Mouse (Mus musculus) monocyte, adult 5-6 weeks (primary cell): ENCODE measurements around the gene Coro2a. TPM values are rescaled to one million over a fixed set of nuclear protein-coding genes. Genes with fewer than 3 reads are reported as not detected.
"Not testable (repeated sequence)": the region's sequence is repeated elsewhere in the genome, so short reads cannot be mapped to it uniquely, and the experiment has no call there.

Experiments used
- ATAC-seq: fragments of 153-309, 156-312 bp; replicated peaks from 2 replicates; pipeline ENCODE4 v1.8.0; 2017; ENCODE audit warnings: mild to moderate bottlenecking; ENCODE audit not compliant: low TSS enrichment, insufficient number of reproducible peaks, severe bottlenecking, poor library complexity, low FRiP score
- total RNA-seq: library from RNA; stranded (forward); fragments of 200-1000, 200-491, 200-594 nt; gene quantifications from 3 replicates; pipeline ENCODE4 v1.2.3, GENCODE M21; 2017

Coro2a gene
- total RNA-seq, 1 experiment from 2014 or later = 29.6 TPM

DNA sequence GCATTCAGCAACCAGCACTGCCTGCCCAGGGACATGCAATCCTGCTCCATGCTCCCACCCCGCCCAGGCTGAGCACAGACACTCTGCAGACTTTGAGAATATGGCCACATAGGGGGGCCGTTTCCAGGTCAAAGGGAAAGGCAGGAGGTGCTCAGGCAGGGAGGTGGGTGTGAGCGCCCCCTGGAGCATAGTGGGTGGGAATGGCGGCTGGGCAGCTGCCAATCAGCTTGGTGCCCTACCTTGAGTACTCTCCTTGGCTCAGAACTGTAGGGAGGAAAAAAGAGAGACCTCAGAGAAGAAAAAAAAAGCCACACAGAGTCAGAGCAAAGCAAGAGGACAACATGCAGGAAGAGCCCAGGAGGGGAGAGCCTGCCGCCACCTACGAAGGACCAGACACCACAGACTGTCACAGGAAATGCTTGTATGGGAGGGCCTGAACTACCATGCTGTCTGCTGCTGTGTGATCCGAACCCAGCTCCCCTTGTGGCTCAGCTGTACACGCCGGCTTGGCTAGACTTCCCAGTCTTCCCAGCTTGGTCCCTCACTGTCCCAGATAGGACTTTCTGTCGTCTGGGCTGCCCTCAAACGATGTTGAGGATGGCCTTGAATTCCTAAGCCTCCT lies 16.3 kb upstream of the Coro2a start:
- ATAC-seq = no peak

DNA sequence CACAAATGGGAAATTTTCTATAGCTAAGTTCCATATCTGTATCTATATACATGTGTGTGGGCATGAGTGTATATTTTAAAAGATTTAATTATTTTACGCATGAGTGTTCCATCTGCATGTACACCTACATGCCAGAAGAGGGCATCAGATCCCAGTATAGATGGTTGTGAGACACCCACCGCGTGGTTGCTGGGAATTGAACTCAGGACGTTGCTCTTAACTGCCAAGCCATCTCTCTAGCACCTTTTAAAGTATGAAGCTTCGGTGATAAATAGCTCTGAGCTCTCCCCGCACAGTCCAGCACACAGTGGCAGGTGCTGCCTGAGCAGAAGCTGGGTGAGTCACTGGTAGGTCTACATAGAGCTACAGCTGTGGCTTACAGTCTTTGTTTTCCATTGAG lies 15.4 kb upstream of the Coro2a start:
- no peak for ATAC-seq

DNA sequence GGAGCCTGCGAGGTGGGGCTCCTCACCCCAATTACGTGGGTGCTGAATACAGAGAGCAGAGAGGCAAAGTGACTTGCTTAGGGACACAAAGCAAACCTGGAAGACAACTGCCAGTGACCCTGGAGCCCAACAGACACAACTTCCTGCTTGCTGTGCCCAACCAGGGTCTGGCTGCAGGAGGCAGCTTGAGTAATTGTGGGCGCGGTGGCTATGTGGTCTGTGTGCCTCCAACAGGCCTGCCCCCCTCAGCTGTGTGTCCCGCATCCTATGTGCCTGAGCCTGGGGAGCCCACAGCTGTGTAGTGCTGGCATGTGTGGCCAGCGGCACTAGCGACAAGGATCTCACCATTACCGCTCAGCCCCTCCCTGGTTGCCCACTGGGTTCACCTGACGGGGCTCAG lies 12.6 kb upstream of the Coro2a start:
- peak; percentile 53 for ATAC-seq

DNA sequence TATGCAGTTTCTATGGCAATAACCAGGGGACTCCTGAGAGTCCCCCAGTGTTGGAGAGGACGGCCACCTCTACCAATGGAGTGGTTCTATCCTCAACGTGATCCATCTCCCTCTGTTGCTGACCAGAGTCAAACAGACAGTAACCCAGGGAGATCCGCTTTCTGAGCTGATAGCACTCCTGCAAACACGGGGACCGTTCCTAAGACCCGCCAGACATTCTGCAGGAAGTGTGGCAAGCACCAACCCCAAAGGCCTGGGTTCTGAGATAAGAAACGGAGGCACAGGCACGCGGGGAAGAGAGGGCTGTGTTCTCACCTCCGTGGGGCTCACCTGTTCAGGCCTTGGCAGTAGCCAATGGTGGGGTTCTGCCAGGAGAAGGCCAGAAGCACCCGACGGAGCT lies 11.6 kb upstream of the Coro2a start:
- no peak for ATAC-seq

DNA sequence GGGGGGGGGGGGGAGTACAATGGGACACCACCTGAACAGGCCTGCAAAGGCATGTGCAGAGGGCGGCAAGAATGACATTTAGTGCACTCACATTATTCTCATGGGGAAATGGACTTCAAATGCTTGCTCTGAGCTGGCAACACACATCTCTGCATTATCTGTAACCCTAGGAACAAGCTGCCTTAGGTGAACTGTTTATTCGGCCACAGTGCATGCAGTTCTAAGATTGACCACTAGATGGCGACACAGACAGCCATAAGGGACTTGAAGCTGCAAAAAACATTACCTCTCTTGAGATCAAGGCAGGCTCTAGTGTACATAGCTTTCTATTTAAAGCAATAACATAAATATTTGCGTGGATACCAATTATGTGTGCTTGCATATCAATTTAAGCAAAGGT lies 9.2 kb upstream of the Coro2a start:
- ATAC-seq = peak; percentile 52

DNA sequence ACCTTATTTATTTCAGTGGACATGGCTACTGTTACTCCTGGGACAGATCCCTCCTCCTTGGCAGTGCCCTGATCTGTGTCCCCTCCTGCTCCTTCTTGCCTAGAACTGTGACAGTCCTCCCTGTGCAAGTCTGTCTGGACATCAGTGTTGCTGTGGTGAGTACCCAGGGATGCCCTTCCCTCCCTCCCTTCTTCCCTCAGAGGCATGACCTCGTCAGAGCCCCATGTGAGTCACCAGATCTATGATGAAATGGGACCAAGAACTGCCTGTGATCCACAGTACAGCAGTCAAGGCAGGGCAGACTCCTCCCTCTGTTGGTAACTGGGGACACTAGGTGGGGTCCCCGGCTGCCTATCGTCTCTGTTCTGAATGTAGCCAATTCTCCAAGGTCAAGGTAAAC lies 5.6 kb upstream of the Coro2a start:
- ATAC-seq = no peak

DNA sequence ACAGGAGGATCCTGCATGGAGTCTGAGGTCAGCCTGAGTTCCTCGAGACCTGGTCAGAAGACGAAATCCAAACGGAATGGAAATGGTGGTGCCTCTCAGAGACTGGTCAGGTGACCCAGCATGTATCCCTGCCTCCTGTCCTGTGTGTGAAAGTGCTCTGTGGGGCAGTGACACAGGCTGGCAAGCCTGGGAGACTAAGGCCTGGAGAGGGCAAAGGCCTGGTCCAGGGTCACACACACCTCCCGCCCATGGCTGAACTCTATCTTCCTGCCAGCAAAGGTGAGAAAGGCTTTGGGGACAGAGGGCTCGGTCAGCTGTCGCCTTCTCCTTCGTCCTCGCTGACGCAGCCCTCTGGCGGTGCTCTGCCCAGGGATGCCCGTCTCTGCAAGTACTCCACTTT lies 3.4 kb upstream of the Coro2a start:
- no peak for ATAC-seq

DNA sequence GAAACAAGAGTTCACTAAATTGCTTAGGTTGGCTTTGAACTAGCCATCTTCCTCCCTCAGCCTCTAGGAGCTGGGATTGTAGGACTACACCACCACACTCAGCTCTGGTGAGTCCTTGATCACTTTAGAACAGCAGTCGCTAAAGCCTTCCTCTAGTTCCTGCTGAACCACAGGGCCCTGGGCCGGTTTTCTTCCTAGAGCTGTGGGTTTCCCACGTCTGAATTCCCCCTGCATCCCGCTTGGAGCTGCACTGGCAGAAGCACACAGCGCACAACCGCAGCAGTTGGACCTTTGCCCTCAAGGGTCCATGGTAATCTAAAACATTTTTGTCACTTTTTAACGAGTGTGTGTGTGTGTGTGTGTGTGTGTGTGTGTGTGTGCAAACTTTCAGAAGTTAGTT lies 702 bp upstream of the Coro2a start:
- ATAC-seq = no peak

DNA sequence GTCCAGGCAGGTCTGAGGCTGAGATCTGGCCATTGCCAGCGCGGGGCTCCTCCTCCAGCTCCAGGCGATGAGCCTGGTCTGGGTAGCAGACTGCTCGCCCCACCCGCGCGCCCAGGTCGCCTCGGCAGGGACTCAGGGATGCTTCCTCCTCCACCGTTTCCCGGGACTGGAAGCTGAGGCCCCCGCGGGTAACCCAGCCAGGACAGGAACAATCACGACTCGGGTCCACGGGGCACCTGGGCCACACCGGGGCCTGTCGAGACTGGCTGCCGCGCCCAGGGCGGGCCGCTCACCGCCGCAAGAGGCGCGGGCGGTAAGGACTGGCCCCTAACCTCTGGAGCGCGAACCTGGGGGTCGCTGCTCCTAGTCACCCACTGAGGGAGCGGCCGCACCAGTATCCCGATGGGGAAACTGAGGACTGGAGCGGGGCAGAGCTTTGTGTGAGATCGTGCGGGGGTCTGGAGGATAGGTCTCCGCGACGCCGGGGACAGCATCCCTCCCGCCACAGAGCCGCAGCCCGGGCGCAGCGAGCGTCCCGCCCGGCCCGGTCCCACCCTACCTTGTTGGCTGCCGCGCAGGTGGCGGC lies 651 bp downstream of the Coro2a start:
- no peak for ATAC-seq

DNA sequence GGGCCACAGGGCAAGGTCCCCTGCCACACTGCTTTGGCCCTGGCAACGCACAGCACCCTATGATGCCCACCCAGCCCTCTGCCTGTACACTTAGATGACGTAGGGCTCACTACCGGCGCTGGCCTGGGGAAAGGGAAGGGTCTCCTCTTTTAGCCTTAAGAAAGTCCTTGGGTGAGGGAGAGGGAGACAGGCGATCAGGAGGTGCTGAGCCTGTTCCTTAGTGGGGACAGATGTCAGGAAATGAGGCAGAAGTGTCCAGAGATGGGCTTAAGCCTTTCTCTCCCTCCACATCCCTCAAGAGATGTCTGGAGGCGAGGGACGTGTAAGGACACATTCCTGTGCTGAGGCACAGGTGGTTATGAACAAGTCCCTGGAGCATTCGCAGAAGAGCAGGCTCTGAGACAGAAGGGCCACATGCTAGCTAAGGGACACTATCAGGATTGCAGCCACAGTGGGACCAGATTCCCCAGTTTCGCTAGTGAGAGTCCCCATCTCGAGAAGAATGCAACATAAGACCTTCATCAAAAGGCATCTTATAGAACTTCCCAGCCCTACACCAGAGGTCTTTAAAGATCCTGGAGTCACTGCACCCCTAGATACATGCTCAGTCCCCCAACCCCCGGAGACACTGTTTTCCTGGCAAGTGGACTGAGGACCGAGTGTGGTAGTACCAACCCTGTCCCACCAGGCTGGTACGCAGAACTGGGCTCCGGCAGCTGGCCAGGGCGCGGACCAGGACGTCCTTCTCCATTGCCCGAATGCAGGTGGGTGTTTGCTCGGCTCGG lies 1.3 kb downstream of the Coro2a start:
- no peak for ATAC-seq

DNA sequence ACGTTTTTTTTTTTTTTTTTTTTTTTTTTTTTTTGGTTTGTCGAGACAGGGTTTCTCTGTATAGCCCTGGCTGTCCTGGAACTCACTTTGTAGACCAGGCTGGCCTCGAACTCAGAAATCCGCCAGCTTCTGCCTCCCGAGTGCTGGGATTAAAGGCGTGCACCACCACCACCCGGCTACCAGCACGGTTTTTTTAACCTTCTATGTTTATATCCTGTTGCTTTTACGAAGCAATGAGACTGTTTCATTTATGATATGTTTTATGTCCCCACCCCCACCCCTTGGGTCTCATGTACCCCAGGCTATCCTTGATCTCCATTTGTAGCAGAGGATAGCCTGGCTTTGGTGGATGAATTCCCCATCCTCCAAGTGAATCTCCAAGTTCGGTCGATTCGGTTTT lies 2.4 kb downstream of the Coro2a start:
- not testable (repeated sequence) for ATAC-seq

DNA sequence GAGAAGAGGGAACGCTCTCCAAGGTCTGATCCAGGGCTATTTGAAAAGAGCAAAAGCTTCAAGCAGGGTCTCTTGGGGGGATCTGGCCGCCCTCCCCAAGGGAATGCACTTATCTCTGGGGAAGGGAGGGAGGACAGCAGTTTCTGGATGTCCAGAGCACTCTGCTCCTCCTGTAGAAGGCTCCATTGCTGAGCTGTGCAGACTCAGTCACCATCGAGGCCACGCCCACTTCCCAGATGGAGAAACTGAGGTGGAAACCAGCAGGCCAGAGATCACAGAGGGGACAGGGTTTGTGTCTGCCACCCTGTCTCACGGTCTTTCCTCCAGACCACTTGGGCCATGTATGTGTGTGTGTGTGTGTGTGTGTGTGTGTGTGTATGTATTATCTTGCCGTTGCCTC lies 3.0 kb downstream of the Coro2a start:
- ATAC-seq = no peak

DNA sequence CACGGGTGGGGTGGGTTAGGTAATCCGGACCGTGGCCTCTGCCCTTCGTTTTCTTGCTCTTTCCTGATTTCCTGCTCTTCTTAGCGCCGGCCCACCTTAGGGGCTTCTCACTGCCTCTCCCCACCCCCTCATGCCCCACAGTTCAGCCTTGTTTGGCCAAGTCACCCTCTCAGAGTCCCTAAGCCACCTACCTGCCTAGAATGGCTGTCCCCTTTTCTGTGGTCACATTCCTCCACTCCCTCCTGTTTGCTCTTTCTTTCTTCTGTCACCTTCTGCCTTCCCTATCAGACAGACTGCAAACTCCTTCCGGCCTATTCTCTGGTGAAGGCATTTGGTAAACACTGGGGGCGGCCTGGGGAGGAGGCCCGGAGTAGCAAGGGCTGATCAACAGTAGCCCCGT lies 3.9 kb downstream of the Coro2a start:
- ATAC-seq = no peak

DNA sequence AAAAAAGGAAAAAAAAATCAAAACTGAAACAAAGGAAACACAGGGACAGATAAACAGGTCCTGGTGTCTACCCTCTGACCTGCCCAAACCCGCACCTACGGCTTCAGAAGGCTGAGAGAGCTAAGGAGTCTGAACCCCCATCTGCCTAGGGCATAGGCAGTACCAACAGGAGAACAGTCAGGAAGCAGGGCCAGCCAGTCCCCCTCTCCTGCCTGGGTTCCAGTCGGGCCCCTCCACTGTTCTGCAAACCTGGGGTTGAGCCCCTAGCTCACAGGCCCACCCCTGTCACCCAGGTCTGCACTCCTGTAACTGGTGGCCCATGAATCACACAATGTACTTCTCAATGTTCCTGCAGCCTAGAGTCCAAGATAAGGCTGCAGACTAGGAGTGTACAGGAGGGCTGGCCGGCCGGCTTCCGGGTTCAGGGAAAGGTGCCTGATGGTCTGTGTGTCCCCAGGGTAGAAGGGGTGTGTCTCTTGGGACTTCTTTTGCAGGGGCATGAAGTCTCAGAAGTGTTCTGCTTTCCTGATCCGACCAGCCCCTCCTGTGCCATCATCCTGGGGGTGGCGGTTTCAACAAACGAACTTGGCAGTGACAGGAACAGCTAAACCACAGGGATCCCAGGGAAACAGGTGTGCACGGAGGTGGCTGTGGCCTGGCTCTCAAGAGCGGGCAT lies 4.6 kb downstream of the Coro2a start:
- ATAC-seq = peak; percentile 6; the same call in 1 of the 2 replicates

DNA sequence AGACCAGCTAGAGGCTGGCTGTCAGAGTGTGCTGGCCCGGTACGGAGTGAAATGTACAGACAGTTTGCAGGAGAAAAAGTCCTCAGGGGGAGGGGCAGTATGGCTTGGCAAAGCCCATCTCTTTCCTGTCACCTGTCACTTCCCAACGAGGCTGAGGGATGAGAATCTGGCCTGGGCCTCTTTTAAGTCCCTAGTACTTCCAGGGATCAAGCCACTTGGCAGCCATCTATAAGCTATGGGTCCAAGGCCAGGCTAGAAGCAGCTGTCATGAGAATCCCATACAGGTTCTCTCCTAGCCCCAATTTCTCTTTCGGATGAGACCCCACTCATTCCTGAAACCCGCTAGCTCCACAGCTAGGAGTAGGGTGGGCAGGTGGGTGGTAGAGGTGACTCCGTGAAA lies 5.6 kb downstream of the Coro2a start:
- no peak for ATAC-seq

DNA sequence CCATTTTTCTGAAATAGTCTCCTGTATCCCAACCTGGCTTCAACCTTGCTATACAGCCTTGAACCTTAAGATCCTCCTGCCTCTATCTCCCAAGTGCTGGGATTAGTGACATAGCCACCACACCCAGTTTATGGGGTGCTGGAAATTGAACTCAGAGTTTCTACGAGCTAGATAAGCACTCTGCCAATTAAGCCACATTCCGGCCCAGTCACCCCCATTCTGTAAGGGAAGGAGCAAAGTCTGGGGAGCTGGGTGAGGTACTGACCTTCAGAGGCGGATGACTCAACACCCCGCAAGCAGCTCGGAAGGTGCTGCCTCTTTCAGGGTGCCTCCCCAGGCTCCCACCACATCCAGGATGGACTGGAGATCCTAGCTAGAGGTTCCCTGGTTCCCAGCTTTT lies 7.9 kb downstream of the Coro2a start:
- no peak for ATAC-seq

DNA sequence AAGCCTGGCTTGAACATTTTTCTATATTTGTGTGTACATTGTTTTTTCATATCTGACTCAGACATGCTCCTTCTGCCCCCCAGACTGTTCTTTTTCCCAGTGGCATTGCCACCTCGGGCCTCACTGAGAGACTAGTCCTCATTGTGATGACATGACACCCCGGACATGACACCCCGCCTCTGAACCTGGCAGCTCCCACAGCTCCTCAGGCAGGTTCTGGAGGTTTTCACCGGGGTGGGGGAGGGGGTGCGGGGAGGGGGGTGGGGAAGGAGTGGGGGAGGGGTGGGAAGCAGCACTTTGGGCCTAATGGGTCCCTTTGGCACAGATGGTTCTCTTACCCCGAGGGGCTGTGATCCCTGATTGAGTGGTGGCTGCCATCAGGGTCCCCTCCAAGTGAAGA lies 8.5 kb downstream of the Coro2a start:
- no peak for ATAC-seq

DNA sequence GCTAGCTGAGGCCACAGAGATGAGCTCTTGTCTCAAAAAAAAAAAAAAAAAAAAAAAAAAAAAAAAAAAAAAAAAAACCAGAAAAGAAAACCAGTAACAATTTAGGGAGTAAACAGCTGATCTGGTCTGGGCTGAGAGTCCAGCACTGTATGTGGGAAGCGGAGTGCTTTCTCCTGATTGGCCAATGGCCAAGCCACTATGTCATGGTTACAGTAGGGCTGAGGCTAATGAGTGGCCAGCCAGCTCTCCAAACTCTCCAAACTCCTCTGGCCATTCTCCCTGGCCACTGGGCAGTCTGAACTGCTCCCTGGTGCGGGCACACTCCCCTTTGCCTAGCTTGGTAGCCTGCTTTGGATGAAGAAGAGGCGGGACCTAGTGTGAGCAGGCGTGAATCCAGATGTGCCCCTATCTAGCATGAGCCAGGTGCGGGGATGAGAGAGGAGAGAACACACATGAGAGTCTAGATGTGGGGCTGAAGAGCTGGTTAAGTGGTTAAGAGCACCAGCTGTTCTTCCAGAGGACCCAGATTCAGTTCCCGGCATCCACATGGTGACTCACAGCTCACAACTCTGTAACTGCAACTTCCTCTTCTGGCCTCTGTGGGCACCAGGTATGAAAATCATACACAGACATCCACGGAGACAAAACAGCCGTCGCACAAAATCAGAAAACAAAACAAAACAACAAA lies 10.0 kb downstream of the Coro2a start:
- ATAC-seq = no peak; the same call in 1 of the 2 replicates

DNA sequence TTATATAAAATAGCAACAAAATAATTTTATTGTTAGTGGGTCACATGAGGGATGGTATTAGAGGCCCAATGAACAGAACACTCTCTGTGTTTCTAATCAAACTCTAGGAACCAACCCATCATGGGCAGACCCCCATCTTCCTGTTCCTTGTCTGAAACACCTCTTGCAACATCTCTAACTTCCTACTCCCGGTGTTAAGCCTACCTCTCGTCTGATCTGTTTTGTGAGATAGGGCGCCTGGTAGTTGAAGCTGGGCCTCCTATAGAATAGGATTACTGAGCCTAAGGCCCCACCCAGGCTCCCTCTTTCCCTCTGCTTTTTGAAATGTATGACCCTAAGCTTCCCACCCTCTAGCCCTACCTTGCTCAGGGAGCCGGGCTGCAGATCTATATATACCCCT lies 11.2 kb downstream of the Coro2a start:
- 0 out of 2 replicates have a peak, but pooled peaks have one; percentile 27 for ATAC-seq
